Mouse (Mus musculus): ENCODE data around the gene Thbs3.

Thbs3 gene

GRCm38 (mm10) chr3:89251365-89251895, 36.5 kb downstream of the Thbs3 start:
- peak; percentile 70 for DNase-seq (ENCODE audit: low read depth)

DNA sequence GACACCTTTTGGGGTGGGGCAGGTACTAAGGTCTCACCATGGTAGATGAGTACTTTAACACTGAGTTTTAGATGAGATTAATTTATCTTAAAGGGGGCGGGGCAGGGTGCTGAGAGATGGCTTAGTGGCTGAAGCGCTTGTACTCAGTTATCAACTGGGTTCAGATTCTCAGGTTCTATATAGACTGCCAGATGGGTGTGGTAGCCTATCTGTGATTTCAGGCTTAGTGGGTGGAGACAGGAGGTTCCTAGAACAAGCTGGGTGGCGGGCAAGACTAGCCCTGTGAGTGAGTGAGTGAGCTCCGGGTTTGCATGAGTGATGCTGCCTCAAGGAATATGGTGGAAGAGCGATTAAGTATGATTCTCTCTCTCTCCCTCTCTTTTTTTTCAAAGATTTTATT, 40.0 kb downstream of the Thbs3 start:
- DNase-seq (ENCODE audit: low read depth) = no peak

- DNase-seq (ENCODE audit: low read depth) = no peak
Observed at GRCm38 (mm10) chr3:89256177-89256576, 41.2 kb downstream of the Thbs3 start.

DNA sequence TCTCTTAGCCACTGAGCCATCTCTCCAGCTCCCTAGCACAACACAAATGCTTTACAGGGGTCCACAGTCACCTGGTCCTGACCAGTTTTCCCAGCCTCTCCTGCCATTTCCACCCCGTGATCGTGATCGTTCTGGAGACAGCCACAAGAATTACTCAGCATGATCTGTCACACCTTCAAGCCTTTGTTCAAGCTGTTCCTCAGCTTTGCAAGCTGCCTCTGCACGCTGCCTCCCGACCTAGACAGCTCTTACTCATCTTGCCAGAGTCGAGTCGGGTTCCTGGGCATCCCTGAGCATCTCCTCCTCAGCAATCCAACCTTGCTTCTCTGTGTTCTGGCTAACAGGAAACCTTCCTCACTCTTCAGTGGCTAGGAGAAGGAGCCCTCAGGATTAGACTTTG, 44.1 kb downstream of the Thbs3 start, which contains the start of gene Dpm3:
Gene Dpm3 (plus strand): TSS at position 283 of the 400 bp plus-strand sequence.
- no peak for DNase-seq (ENCODE audit: low read depth)

GRCm38 (mm10) chr3:89260211-89260610, 45.2 kb downstream of the Thbs3 start:
- DNase-seq (ENCODE audit: low read depth) = no peak

GRCm38 (mm10) chr3:89262417-89262816, 47.4 kb downstream of the Thbs3 start:
- no peak for DNase-seq (ENCODE audit: low read depth)

GRCm38 (mm10) chr3:89266439-89266893, 51.5 kb downstream of the Thbs3 start:
- peak; percentile 91 for DNase-seq (ENCODE audit: low read depth)

DNA sequence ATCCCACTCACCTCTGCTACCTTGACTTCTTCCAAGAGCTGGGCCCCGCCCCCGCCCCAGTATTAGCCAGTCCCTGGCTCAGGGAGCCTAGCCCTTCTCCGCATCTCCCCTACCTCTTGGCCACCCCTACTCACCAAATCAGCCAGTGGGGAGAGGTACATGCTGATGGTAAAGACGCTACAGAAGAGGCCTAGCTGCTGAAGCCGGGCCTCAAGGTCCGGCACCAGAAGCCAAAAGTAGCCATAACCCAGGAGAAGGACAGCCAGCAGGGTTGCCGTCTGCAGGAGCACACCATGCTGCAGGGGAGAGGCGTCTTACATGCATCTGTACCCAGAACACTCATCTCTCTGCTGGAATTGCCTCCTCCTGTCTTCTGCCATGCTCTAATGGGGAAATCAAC, 53.9 kb downstream of the Thbs3 start:
- DNase-seq (ENCODE audit: low read depth) = no peak

GRCm38 (mm10) chr3:89270051-89270755, 55.2 kb downstream of the Thbs3 start, which contains the start of gene Slc50a1:
TSS of gene Slc50a1 (minus strand) at chr3:89270570.
- DNase-seq (ENCODE audit: low read depth) = peak; percentile 87

DNA sequence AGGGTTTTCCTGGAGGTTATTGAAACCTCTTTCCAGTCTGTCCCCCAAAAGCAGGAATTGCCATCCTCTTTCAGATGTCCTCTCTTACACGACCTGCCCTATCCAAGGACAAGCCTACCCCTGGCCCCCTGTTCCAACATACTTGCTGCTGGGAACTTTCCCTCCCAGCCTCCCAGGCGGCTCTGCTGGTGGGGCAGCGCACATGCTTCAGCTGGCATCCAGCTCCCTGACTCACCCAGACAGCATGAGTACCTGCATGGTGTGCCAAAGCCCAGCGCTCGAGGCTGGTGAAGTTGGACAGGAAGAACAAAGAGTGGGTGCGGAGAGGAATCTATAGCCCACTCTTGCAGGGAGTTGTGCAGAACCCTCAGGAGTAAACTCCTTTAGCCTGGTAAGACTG, 55.9 kb downstream of the Thbs3 start:
- DNase-seq (ENCODE audit: low read depth) = no peak

GRCm38 (mm10) chr3:89271760-89272159, 56.8 kb downstream of the Thbs3 start:
- no peak for DNase-seq (ENCODE audit: low read depth)

DNA sequence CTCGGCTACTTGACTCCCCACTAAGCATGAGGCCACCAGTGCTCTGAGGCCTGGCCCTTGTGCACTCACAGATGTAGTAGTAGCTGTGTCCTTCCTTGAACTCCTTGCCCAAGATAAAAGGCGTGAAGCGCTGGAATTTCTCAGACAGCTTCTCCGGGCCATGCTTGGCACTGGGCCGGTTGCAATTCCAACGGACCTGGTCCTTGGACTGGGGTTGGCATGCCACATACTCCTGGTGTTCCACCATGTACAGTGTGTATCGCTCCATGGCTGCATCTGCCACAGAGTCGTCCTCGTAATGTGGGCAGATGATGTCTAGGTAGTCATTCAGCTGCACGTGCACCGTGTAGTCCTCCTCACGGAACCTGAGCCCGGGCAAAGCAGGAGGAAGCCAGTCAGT, 61.1 kb downstream of the Thbs3 start:
- no peak for DNase-seq (ENCODE audit: low read depth)
